Mouse (Mus musculus): ENCODE measurements around the gene Ckap2l.

Ckap2l gene

DNA sequence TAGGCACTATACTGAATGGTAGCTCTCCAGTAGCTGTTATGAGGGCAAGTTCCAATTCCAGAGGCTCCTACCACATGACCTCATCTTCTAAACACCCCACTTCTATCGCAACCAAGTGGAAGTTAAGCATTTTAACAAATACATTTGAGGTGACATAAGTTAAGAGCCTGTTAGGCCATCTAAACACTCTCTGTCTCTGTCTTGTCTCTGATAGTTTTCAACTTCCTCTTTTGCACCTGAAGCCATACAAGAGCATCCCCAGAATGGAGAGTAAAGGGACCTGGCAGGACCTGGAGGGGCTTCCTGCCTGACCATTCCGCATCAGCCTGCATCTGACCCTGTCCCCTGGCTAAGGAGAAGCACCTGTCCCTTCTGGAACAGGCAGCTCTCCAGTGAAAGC lies 62.3 kb downstream of the Ckap2l start:
- no peak for DNase-seq (ENCODE audit: low spot score)

DNA sequence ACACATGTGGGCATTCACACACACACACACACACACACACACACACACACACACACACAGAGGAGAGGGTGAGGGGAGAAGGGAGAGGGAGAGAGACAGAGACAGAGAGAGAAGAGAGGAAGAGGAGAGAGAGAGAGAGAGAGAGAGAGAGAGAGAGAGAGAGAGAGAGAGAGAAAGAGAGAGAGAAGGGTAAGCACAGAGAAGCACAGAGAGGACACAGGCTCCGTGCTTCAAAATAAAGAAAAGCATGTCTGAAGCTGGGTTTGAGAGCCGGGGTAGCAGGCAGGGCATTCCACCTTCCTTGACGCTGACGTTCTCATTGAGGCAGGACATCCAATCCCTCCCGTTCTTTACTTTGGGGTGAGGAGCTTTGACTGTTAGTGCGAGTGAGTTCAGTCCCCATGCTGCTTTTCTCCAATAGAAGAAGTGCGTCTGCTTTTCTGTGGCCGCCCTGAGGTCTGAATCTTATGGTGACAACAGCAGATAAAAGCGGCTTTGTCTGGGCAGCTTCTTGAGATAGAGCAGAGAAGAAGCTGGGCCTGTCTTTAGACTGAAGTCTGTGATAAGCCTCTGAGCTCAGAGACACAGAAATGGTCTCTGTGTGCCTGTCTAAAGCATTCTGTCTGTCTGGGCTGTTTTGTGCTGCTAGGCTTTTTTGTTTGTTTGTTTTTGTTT lies 63.1 kb downstream of the Ckap2l start:
- no peak for DNase-seq (ENCODE audit: low spot score)

DNA sequence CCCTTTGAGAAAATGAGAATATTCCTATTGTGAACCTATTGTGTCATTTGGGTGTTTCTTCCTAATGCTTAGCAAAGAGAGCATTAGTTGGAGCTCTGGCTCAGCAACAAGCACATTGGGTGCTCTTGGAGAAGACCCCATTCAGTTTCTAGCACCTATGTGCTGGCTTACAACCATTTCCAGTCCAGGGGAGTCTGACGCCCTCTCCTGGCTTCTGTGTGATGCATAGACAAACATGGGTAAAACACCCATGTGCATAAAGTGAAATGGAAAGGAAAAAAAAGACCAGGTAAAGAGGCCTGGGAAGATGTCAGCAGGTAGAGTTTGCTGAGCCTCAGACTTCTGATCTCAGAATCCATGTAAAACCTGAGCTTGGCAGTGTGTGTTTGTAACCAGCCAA lies 63.8 kb downstream of the Ckap2l start:
- no peak for DNase-seq (ENCODE audit: low spot score)

DNA sequence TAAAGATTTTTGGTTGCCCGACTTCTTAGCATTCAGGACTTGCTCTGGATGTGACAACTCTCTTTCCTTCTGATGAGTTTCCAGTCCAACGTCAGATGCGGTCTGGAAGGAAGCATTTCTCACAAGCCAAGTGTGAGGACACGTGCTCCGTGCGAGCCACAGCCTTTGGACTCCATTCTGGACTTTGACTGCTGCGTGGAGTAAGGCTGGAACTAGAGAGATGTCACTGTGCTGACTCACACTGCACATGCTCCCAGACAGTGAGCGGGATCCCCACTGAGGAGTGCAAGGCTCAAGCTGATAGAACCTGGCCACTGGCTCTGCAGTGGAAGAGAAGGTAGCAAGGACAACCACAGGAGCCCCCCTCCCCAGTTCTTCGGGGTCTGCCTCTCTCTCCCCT lies 64.5 kb downstream of the Ckap2l start:
- no peak for DNase-seq (ENCODE audit: low spot score)

DNA sequence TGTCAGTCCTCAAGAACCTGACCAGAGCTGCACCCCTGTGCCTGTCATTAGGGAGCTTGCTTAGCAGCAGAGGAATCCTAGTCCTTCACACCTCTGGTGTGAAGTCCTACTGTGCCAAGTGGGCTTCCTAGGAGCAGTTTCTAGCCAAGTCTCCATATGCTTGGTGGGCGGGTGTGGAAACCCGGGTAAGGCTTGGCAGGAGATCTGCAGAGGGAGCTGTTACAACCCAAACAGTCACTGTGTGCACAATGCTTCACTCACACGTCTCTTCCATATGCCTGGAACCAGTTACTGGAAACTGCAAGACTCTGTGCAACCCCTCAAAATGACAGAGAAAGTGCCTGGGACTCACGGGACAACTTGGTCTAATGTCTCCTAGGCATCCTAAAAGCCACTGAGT lies 65.0 kb downstream of the Ckap2l start:
- DNase-seq (ENCODE audit: low spot score), result no peak

DNA sequence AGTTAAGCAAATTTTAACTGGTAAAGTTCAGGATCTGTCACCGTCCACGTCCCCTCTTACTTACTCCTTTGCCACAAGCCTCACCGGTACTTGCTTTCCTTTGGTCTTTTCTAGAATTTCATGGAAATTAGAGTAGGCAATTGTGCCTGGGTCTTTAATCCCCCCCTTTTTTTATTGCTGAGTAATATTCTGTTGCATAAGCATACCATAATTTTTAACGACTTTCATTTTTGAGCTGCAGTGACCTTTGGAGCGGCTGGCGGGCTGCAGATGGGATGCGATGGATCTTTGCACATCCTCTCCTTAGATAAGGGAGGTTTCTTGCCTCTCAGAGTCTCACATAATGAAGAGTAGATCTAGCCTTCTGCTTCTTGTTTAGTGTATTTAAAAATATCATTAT lies 67.7 kb downstream of the Ckap2l start:
- DNase-seq (ENCODE audit: low spot score), result no peak

DNA sequence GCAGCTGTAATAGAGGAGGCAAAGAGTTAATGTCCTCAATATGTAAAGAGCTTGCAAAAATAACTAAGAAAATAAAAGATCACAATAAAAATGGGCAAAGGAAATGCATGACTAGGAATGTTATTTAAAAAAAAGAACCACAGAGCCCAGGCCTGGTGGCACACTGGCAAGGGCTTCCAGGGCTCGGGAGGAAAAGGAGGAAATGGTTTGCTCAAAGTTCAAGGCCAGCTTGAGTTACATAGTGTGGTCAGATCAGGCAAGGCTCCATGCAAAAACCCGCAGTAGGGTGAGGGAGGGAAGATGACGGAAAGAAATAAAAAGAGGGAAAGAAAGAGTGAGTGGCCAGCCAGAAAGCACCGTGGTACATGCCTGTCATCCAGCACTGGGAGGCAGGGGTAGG lies 68.4 kb downstream of the Ckap2l start:
- DNase-seq (ENCODE audit: low spot score), result no peak

DNA sequence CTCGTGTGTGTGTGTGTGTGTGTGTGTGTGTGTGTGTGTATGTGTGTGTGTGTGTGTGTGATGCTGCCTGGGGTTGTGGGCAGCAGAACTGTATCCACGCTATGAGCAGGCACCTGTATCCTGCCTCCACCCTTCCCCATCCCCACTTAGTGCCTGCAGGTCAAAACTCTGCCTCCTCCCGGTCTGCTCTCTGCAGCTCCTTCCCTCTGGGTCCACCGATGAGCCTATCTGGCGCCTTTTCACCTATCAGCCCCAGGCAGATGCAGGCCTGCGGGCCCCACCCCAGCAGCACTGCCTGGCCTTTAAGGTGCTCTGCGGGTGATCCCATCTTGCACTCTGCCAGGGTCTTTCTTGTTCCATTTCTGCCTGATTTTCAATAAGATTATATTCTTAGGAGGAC lies 69.3 kb downstream of the Ckap2l start:
- DNase-seq (ENCODE audit: low spot score), result no peak

DNA sequence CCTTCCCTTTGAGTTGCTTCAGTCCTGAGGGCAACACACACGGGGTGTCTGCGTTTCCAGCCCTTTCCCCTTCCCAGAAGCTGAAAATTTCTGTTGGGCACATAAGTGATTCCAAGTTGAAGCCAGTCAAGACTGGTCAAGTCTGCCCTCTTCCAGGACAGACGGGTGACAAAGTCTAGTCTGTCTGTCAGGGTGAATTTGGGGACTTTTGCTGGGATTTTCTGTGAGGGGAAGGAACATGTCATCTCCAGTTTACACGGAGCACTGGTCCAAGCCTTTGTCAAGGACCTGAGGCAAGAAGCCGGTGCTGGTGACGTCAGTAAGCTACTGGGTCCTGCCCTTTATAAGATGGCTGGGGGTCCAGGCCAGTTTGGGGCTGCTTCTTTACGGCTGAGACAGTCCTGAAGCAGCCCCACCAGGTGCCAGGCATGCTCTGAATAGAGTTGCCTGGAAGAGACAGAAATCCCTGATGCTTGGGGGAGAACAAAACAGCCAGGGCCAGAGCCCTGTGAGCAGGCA lies 69.9 kb downstream of the Ckap2l start:
- no peak for DNase-seq (ENCODE audit: low spot score)

DNA sequence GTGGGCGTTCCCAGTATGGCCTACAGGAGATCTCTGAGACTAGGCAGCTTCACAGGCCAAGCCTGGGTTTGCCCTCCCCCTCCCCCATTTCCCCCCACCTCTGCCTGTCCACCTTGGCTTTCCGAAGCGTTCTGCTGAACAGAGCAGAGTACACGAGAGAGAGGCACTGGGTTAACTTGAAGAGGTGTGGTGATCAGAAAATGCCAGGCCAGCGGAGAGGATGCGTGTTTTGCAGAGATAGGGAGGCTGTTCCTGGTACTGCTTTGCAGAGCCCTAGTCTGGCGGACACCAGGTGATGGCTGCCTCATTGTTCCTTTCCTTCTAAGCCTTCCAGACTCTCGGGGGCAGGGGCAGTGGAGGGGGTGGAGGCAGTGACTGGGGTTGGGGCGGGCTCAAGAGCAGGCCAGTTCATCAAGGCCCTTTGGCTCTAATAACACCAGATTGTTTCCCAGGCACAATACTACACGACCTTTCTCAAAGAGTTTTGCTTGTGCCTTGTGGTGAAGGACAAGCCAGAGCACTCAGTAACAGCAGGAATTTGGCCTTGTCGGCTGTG lies 70.6 kb downstream of the Ckap2l start:
- no peak for DNase-seq (ENCODE audit: low spot score)

DNA sequence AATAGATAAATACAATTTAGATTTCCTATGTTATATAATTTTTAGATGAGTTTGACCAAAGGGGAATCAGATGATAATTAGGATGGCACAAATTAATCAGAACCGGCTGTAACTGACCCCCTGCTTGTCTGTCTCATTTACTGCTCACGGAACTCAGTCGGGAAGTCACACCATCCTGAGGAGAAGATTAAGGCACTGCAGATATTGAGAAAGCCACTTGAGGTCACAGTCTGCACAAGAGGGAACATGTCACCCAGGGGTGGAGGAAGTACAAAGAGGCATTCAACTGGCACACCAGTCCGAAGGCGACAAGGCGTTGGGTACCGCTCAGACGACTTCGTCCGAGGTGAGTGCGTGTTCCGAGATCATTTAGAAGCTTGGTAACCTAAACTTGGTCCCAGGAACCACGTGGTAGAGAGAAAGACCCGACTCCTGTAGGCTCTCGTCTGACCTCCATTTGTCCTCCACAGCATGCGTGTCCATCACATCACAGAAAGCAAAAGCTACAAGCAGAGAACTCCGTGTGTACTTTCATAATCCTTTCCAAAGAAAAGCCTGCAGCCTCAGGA lies 71.7 kb downstream of the Ckap2l start:
- no peak for DNase-seq (ENCODE audit: low spot score)

DNA sequence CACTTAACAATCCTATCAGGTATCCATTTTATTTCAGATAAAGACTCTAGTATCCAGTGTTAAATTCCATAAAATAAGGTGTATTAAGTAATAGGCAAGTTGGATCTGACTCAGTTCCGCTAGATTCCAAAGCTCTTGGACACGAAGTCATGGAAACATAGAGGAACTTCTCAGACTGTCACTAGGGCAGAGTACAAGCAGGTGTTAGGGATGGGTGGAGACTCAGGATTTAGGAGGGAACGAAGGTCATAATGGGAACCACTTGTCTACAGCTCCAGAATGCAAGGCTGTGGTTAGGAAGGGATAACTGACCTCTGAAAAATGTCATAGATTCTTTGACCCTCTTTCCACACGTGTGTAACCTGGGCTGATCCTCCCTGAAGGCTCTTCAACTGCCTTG lies 72.8 kb downstream of the Ckap2l start:
- DNase-seq (ENCODE audit: low spot score), result no peak

DNA sequence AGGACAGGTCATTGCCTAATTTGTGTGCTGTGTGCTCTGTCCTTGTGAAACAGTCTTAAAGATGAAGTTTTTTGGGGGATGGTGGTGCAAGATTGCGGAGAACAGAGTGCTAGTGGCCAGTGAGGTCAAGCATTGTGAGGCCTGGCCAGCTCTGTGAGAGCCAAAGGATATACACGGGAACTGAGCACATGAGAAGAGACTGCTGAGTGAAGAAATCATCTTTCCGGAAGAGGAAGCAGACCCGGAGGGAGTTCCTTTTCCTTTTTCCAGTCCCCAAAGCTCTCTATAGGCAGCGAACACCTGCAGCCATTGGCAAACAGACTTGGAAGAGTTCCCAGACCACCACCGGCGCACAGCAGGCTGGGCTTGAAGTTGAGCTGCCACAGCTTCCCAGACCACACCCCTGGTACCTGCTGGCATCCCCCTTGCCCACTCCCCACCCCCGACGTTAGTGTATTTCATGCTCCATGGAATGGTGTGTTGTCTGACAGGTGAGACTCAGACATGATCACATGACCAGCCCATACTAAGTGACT lies 75.8 kb downstream of the Ckap2l start:
- DNase-seq (ENCODE audit: low spot score), result no peak

DNA sequence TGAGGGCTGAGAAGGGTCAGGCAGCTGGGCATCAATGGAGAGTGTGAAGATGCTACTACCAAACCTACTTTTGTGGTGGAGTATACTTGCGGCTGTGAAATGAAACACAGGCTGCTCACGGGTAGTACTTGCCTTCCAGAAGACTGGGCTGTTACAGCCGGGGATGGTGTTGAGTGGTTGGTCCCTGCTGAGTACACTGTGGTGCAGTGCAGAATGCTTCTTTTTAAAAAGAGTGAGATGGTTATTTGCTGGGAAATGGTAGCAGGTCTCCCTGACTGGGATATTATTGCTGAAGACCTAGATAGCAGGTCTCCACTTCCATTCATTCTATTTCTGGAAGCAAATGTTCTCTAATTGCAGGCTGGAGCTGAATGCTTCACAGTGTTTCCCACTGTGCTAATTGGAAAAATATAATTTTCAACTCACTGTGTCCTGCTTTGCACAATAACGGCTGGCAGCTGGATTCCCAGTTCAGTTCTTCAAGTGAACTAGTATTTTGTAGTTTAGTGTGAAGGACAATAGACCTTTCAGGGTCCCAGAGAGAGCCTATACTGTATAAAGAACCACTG lies 78.4 kb downstream of the Ckap2l start:
- no peak for DNase-seq (ENCODE audit: low spot score)
